Mouse (Mus musculus) stomach, postnatal 0 days (tissue): ENCODE data around the gene Osbp. TPM values are rescaled to one million over a fixed set of nuclear protein-coding genes. Genes with fewer than 3 reads are reported as not detected.

ENCODE experiments used
- ATAC-seq: fragments of 200-750 bp; cut with Nextera tagmentation; 2 replicates; pipeline ENCODE4 v1.8.0; 2017; ENCODE audit not compliant: low FRiP score, low TSS enrichment
- DNase-seq: peaks from one replicate; pipeline ENCODE4 v3.0.0-alpha.2; 2016; ENCODE audit warnings: low spot score
- H3K27ac ChIP-seq: fragments of 300-500 bp; sonication (generic); replicated peaks from 2 replicates; pipeline ENCODE4 v1.5.1; 2014; ENCODE audit warnings: mild to moderate bottlenecking, control low read depth
- H3K27me3 ChIP-seq: fragments of 300-500 bp; sonication (generic); 2 replicates; pipeline ENCODE4 v1.6.1; 2014; ENCODE audit warnings: low read length; ENCODE audit not compliant: control insufficient read depth, insufficient read depth
- H3K36me3 ChIP-seq: fragments of 300-500 bp; sonication (generic); 2 replicates; pipeline ENCODE4 v1.6.1; 2014; ENCODE audit warnings: low read length, mixed read lengths; ENCODE audit not compliant: control insufficient read depth, insufficient read depth
- H3K4me1 ChIP-seq: fragments of 300-500 bp; sonication (generic); replicated peaks from 2 replicates; pipeline ENCODE4 v1.6.1; 2014; ENCODE audit warnings: antibody characterized with exemption; ENCODE audit not compliant: control insufficient read depth, insufficient read depth
- H3K4me2 ChIP-seq: fragments of 300-500 bp; sonication (generic); replicated peaks from 2 replicates; pipeline ENCODE4 v1.6.1; 2014; ENCODE audit warnings: low read depth, mild to moderate bottlenecking, control low read depth, moderate library complexity
- H3K4me3 ChIP-seq: fragments of 300-500 bp; sonication (generic); 2 replicates; pipeline ENCODE4 v1.5.1; 2014; ENCODE audit warnings: low read depth, low read length, control low read depth
- H3K9ac ChIP-seq: fragments of 300-500 bp; sonication (generic); 2 replicates; pipeline ENCODE4 v1.6.1; 2014; ENCODE audit warnings: mild to moderate bottlenecking, low read length, control low read depth, mixed read lengths
- H3K9me3 ChIP-seq: fragments of 300-500 bp; sonication (generic); 2 replicates; pipeline ENCODE4 v1.6.1; 2016; ENCODE audit warnings: low read length; ENCODE audit not compliant: control insufficient read depth
- CTCF ChIP-seq: IDR thresholded peaks from 2 replicates; pipeline ENCODE4 v1.5.1; 2016; ENCODE audit warnings: antibody characterized with exemption, low read depth, mild to moderate bottlenecking, moderate library complexity
- EP300 ChIP-seq: optimal IDR thresholded peaks from 2 replicates; pipeline ENCODE3; 2016; ENCODE audit warnings: antibody characterized with exemption
- WGBS: fragments of 180-500 bp; shearing (Covaris S2); extraction: QIAGEN DNeasy Blood & Tissue Kit; methylation state at CpG from one replicate; pipeline ENCODE4 v1.1.7; 2014; 5-methylcytosine and 5-hydroxymethylcytosine counted together
- polyA plus RNA-seq: library from polyadenylated mRNA; unstranded; fragments of >200 nt; fragmentation: Nextera tagmentation; extraction: Ambion mirVana; gene quantifications from 2 replicates; pipeline ENCODE4 v1.2.1, GENCODE M21; 2015

Gene Osbp
- polyA plus RNA-seq, 1 experiment from 2014 or later, result 4.5 TPM

GRCm38 (mm10) chr19:11992034-11992433 is 26.3 kb downstream of the Osbp start:
- H3K27ac ChIP-seq, result no peak overlapping the region
- H3K4me3 ChIP-seq, result no peak overlapping the region
- DNase-seq, result no peak
- H3K36me3 ChIP-seq, result peaks cover 34% of the 10 kb centered on the region
- WGBS, result 87% methylated on average over 9 of the region's 9 CpGs
- H3K27me3 ChIP-seq, result no peaks in the 10 kb centered on the region
- no peak overlapping the region for H3K4me2 ChIP-seq
- no peak overlapping the region for H3K9ac ChIP-seq
- H3K4me1 ChIP-seq, result no peaks in the 10 kb centered on the region
- no peak for ATAC-seq
- TF ChIP-seq EP300, result no peak
- no peak for TF ChIP-seq CTCF
- H3K9me3 ChIP-seq, result no peaks in the 10 kb centered on the region

- Histone ChIP-seq H3K27ac (no peak overlapping the region), H3K9me3 (no peaks in the 10 kb centered on the region), H3K27me3 (no peaks in the 10 kb centered on the region), H3K36me3 (peaks cover 33% of the 10 kb centered on the region), H3K4me2 (no peak overlapping the region), H3K4me1 (no peaks in the 10 kb centered on the region), H3K9ac (no peak overlapping the region), H3K4me3 (no peak overlapping the region)
- no peak for DNase-seq
- no peak for TF ChIP-seq EP300
- no peak for TF ChIP-seq CTCF
- ATAC-seq, result no peak
- WGBS, result 79% methylated on average over 10 of the region's 10 CpGs
Observed at GRCm38 (mm10) chr19:11992441-11993029, 26.8 kb downstream of the Osbp start.

DNA sequence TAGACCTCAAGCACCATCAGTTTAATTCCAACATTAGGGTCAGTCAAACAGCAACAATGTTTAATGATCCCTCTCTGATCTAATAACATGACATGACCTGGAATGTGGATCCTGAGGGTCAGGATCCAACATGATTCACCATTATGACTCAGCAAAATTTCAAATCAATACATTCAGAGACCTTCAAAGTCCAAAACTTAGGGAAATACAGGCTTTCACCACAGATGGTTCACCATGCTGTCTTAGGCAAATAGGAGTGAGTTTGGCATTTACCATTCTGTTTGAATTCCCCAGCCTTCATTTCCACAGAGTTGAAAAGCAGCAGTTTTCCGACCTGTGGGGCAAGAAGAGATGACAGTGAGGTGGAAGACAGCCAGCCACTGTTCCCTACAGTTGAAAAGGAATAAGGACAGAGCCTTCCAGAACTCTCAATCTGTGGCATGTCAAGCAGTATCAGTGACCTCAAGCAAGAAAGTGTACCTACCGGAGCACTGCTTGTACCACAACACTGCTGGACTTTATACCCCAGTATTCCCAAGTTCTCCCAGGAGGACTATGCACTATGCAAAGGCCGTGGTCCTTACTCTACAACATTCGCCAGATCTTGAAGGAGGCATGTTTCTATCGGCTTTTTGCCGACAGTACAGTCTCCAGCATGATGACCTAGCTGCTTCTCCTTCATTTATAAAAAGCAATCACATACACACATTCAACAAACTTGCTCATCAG is 29.1 kb downstream of the Osbp start:
- ATAC-seq, result no peak

DNA sequence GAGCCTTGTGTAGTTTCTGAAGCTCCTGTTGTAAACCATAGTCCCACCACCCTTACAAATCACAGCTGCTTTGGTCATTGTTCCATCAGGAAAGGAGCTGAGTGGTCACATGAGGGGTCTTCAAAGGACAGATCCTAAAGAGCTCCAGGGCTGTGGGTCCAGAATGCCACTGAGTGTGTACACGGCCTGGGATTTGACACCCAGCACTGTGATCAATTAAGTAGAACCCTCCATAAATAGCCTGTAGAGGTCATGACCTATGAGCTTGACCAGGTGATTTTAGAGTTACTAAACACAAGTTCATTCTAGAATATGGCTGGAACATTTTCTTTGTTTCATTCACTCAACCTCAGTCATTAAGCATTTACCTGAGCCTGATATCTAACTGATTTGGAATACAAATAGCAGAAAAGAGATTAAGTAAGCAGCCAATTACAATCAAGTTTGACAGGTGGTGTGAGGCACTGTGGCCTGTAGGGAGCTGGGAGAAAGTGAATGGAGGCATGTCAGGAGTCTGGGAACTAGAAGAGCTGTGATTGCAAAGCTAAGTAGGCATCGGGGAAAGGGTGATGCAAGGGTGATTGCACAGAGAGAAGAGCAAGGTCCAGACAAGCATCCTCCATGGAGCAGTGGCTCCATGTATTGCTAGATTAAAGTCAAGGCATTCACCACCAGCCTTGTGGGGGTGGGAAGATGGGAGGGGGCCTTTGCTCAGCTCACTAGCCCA is 30.1 kb downstream of the Osbp start:
- 49% methylated on average over 2 of the region's 2 CpGs for WGBS
- H3K9ac ChIP-seq, result no peak overlapping the region
- TF ChIP-seq CTCF (no peak), EP300 (no peak)
- H3K4me1 ChIP-seq, result no peaks in the 10 kb centered on the region
- ATAC-seq (peak; percentile 94), DNase-seq (peak; percentile 64)
- no peaks in the 10 kb centered on the region for H3K27me3 ChIP-seq
- peak overlapping the region; percentile 61; the same call in 1 of the 2 replicates for H3K27ac ChIP-seq
- no peak overlapping the region for H3K4me2 ChIP-seq
- H3K36me3 ChIP-seq, result peaks cover 18% of the 10 kb centered on the region
- H3K4me3 ChIP-seq, result no peak overlapping the region
- no peaks in the 10 kb centered on the region for H3K9me3 ChIP-seq

More for the DNA sequence above, 29.1 kb downstream of the Osbp start:
- H3K27ac ChIP-seq, result peak overlapping the region; percentile 61; the same call in 1 of the 2 replicates
- H3K9ac ChIP-seq, result no peak overlapping the region
- no peaks in the 10 kb centered on the region for H3K4me1 ChIP-seq
- no peaks in the 10 kb centered on the region for H3K9me3 ChIP-seq
- no peaks in the 10 kb centered on the region for H3K27me3 ChIP-seq
- no peak overlapping the region for H3K4me3 ChIP-seq
- no peak for DNase-seq
- TF ChIP-seq CTCF (no peak), EP300 (no peak)
- H3K36me3 ChIP-seq, result peaks cover 23% of the 10 kb centered on the region
- WGBS, result 80% methylated on average over 6 of the region's 6 CpGs
- H3K4me2 ChIP-seq, result no peak overlapping the region

- H3K9ac ChIP-seq, result no peak overlapping the region
- TF ChIP-seq EP300, result no peak
- no peak for TF ChIP-seq CTCF
- H3K27me3 ChIP-seq, result no peaks in the 10 kb centered on the region
- no peak overlapping the region for H3K4me2 ChIP-seq
- no peaks in the 10 kb centered on the region for H3K4me1 ChIP-seq
- H3K27ac ChIP-seq, result no peak overlapping the region
- H3K9me3 ChIP-seq, result no peaks in the 10 kb centered on the region
- no peak for DNase-seq
- WGBS, result 31% methylated on average over 3 of the region's 3 CpGs
- no peak overlapping the region for H3K4me3 ChIP-seq
- H3K36me3 ChIP-seq, result no peaks in the 10 kb centered on the region
- ATAC-seq, result no peak
Observed at GRCm38 (mm10) chr19:12001686-12002085, 35.9 kb downstream of the Osbp start.

GRCm38 (mm10) chr19:12002125-12002524 is 36.4 kb downstream of the Osbp start:
- no peak overlapping the region for H3K4me3 ChIP-seq
- H3K9ac ChIP-seq, result no peak overlapping the region
- H3K36me3 ChIP-seq, result no peaks in the 10 kb centered on the region
- H3K27ac ChIP-seq, result no peak overlapping the region
- TF ChIP-seq CTCF, result no peak
- TF ChIP-seq EP300, result no peak
- peak overlapping the region; percentile 18 for H3K4me2 ChIP-seq
- ATAC-seq (peak; percentile 31), DNase-seq (peak; percentile 62)
- WGBS, result 8% methylated on average over 11 of the region's 11 CpGs
- H3K27me3 ChIP-seq, result no peaks in the 10 kb centered on the region
- H3K9me3 ChIP-seq, result no peaks in the 10 kb centered on the region
- no peaks in the 10 kb centered on the region for H3K4me1 ChIP-seq
